ENCODE assay signal across 8 mouse cellular contexts in genomic region chr5:19226144-19226865, GRCm38 (mm10). TPM values are rescaled to one million over a fixed set of nuclear protein-coding genes. Genes with fewer than 3 reads are reported as not detected.
DNase-seq lines count a peak whose midpoint lies in the region; ATAC-seq lines count a peak whose summit lies in the region.

No protein-coding gene starts in this region.

- ATAC-seq in hematopoietic stem cell, adult 5-6 weeks (replicated peaks in 1 of 2; ENCODE audit: insufficient read depth in 1 of 2, low FRiP score in 2 of 2, low TSS enrichment in 1 of 2, low read depth in 1 of 2, poor library complexity in 2 of 2, severe bottlenecking in 2 of 2) = peak; percentile 48 to 82
- ATAC-seq in erythroblast, adult 5-6 weeks (replicated peaks; ENCODE audit: low FRiP score, poor library complexity, severe bottlenecking) = no peak

- DNase-seq in NIH3T3 (ENCODE audit: low read depth) = peak; percentile 94
- peak; percentile 92 to 94 for DNase-seq in cerebellum, postnatal 10 days
- peak; percentile 76 to 77 for DNase-seq in frontal cortex, postnatal 10 days (ENCODE audit: low spot score in 2 of 2)
- DNase-seq in layer of hippocampus, adult 9-10 months (ENCODE audit: low spot score) = peak; percentile 60
- DNase-seq in lung, adult 18-20 months = peak; percentile 45 to 60
- DNase-seq in ovary, postnatal 36 days (ENCODE audit: low spot score) = peak; percentile 82

RNA-seq across cellular contexts. Expression of gene Magi2, which starts 0.5 kb away (rescaled TPM):
- total RNA-seq in hematopoietic stem cell, adult 5-6 weeks (2017) = 1.8 TPM in 2 replicates
- total RNA-seq in erythroblast, adult 5-6 weeks (2015; ENCODE audit: low replicate concordance) = not detected in 2 replicates
- total RNA-seq in erythroblast, adult 5-6 weeks (2017; ENCODE audit: low replicate concordance) = 0.42 and 0.51 TPM in 2 replicates
